Mouse (Mus musculus): ENCODE results near the gene Mrpl34. TPM values are rescaled to one million over a fixed set of nuclear protein-coding genes. Genes with fewer than 3 reads are reported as not detected.

Mrpl34 gene
- total and polyA plus RNA-seq, 2 experiments from 2014 or later: 188 to 284 TPM

- H3K4me3 ChIP-seq (ENCODE audit: low read depth, low read length): no peak overlapping the region
- no peak for ATAC-seq (ENCODE audit: insufficient read depth, low read depth)
- no peaks in the 10 kb centered on the region for H3K9me3 ChIP-seq (replicated peaks; ENCODE audit: control insufficient read depth, low read length)
- H3K27ac ChIP-seq (ENCODE audit: low read depth): no peak overlapping the region
- 87% methylated on average over 8 of the region's 8 CpGs for WGBS
- no peak overlapping the region for H3K9ac ChIP-seq (replicated peaks; ENCODE audit: low read depth, low read length)
- peaks cover 13% of the 10 kb centered on the region for H3K4me1 ChIP-seq (ENCODE audit: control insufficient read depth, insufficient read depth)
- peaks cover 37% of the 10 kb centered on the region for H3K36me3 ChIP-seq (replicated peaks; ENCODE audit: control insufficient read depth, insufficient read depth, low read length)
- TF ChIP-seq EP300 (IDR thresholded peaks at IDR 0.05; ENCODE audit: low read depth) (no peak), CTCF (IDR thresholded peaks at IDR 0.05; ENCODE audit: low read depth) (no peak)
- no peak for DNase-seq (ENCODE audit: low spot score)
- no peaks in the 10 kb centered on the region for H3K27me3 ChIP-seq (ENCODE audit: control insufficient read depth, insufficient read depth, low read length)
- H3K4me2 ChIP-seq (ENCODE audit: low read depth, low read length): no peak overlapping the region
Measured at GRCm38 (mm10) chr8:71472601-71473386, 8.0 kb downstream of the Mrpl34 start.

DNA sequence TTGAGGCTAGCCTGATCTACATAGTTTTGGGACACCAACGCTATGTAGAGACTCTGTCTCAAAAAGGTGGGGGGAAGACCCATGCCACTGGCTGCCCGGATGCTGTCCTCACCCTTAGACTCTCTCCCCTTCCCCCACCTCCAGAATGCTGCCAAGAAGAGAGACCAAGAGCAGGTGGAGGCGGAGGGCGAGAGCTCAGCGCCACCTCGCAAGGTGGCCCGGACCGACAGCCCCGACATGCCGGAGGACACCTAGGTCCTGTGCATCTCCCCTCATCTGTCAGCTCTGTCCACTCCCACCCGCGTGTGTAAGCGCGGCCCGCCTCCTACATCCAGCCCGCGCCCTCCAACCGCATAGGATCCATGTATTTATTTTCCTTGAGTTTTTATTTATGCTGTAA lies 9.6 kb downstream of the Mrpl34 start:
- H3K4me3 ChIP-seq (ENCODE audit: low read depth, low read length): no peak overlapping the region
- H3K9me3 ChIP-seq (replicated peaks; ENCODE audit: control insufficient read depth, low read length): no peaks in the 10 kb centered on the region
- peaks cover 13% of the 10 kb centered on the region for H3K4me1 ChIP-seq (ENCODE audit: control insufficient read depth, insufficient read depth)
- peaks cover 41% of the 10 kb centered on the region for H3K36me3 ChIP-seq (replicated peaks; ENCODE audit: control insufficient read depth, insufficient read depth, low read length)
- WGBS: 89% methylated on average over 18 of the region's 18 CpGs
- H3K27ac ChIP-seq (ENCODE audit: low read depth): no peak overlapping the region
- TF ChIP-seq CTCF (IDR thresholded peaks at IDR 0.05; ENCODE audit: low read depth) (no peak), EP300 (IDR thresholded peaks at IDR 0.05; ENCODE audit: low read depth) (no peak)
- H3K9ac ChIP-seq (replicated peaks; ENCODE audit: low read depth, low read length): no peak overlapping the region
- no peak overlapping the region for H3K4me2 ChIP-seq (ENCODE audit: low read depth, low read length)
- H3K27me3 ChIP-seq (ENCODE audit: control insufficient read depth, insufficient read depth, low read length): no peaks in the 10 kb centered on the region
- no peak for ATAC-seq (ENCODE audit: insufficient read depth, low read depth)
- no peak for DNase-seq (ENCODE audit: low spot score)

GRCm38 (mm10) chr8:71474785-71475701 lies 10.3 kb downstream of the Mrpl34 start:
- Histone ChIP-seq H3K4me1 (ENCODE audit: control insufficient read depth, insufficient read depth) (peaks cover 7% of the 10 kb centered on the region; the same call in 1 of the 2 replicates), H3K27me3 (ENCODE audit: control insufficient read depth, insufficient read depth, low read length) (no peaks in the 10 kb centered on the region), H3K36me3 (replicated peaks; ENCODE audit: control insufficient read depth, insufficient read depth, low read length) (peaks cover 42% of the 10 kb centered on the region), H3K9me3 (replicated peaks; ENCODE audit: control insufficient read depth, low read length) (no peaks in the 10 kb centered on the region), H3K9ac (replicated peaks; ENCODE audit: low read depth, low read length) (no peak overlapping the region), H3K4me3 (ENCODE audit: low read depth, low read length) (no peak overlapping the region), H3K4me2 (ENCODE audit: low read depth, low read length) (no peak overlapping the region), H3K27ac (ENCODE audit: low read depth) (no peak overlapping the region)
- WGBS: 90% methylated on average over 25 of the region's 25 CpGs
- no peak for ATAC-seq (ENCODE audit: insufficient read depth, low read depth)
- no peak for DNase-seq (ENCODE audit: low spot score)
- TF ChIP-seq EP300 (IDR thresholded peaks at IDR 0.05; ENCODE audit: low read depth): no peak
- no peak for TF ChIP-seq CTCF (IDR thresholded peaks at IDR 0.05; ENCODE audit: low read depth)

DNA sequence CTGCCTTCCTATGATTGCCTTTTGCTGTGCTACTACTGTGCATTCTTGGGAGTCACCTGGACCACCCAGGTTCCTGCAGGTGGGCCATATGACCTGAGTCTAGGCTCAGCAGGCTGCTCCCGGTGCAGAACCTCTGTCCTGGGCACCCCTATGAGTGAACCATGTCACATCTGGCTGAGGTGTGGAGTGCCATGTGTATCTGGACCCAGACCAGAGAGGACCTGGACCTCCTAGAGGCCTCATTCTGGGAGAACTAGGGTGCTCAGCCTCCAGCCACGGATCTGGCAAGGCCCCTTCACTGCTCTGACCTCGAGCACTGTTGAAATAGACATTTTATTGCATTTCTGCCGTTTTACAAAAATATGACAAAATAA lies 10.9 kb downstream of the Mrpl34 start:
- Histone ChIP-seq H3K4me1 (ENCODE audit: control insufficient read depth, insufficient read depth) (0 out of 2 replicates have a peak, but pooled peaks cover 4% of the 10 kb centered on the region), H3K4me3 (ENCODE audit: low read depth, low read length) (peak overlapping the region; percentile 66), H3K27ac (ENCODE audit: low read depth) (peak overlapping the region; percentile 87), H3K9me3 (replicated peaks; ENCODE audit: control insufficient read depth, low read length) (no peaks in the 10 kb centered on the region), H3K4me2 (ENCODE audit: low read depth, low read length) (peak overlapping the region; percentile 92), H3K36me3 (replicated peaks; ENCODE audit: control insufficient read depth, insufficient read depth, low read length) (peaks cover 46% of the 10 kb centered on the region), H3K27me3 (ENCODE audit: control insufficient read depth, insufficient read depth, low read length) (no peaks in the 10 kb centered on the region), H3K9ac (replicated peaks; ENCODE audit: low read depth, low read length) (peak overlapping the region; percentile 73; the same call in 1 of the 2 replicates)
- ATAC-seq (ENCODE audit: insufficient read depth, low read depth) (no peak), DNase-seq (ENCODE audit: low spot score) (no peak)
- WGBS: 26% methylated on average over 4 of the region's 4 CpGs
- TF ChIP-seq EP300 (IDR thresholded peaks at IDR 0.05; ENCODE audit: low read depth): no peak
- no peak for TF ChIP-seq CTCF (IDR thresholded peaks at IDR 0.05; ENCODE audit: low read depth)

GRCm38 (mm10) chr8:71476099-71476940 lies 11.6 kb downstream of the Mrpl34 start:
- WGBS: under 1% methylated on average over 84 of the region's 121 CpGs
- TF ChIP-seq EP300 (IDR thresholded peaks at IDR 0.05; ENCODE audit: low read depth) (no peak), CTCF (IDR thresholded peaks at IDR 0.05; ENCODE audit: low read depth) (no peak; the same call in 1 of the 2 replicates)

More at GRCm38 (mm10) chr8:71476099-71476940, 11.6 kb downstream of the Mrpl34 start:
- DNase-seq (ENCODE audit: low spot score) (peak; percentile 58), ATAC-seq (ENCODE audit: insufficient read depth, low read depth) (peak; percentile 70)
- H3K36me3 ChIP-seq (replicated peaks; ENCODE audit: control insufficient read depth, insufficient read depth, low read length): peaks cover 45% of the 10 kb centered on the region
- H3K9me3 ChIP-seq (replicated peaks; ENCODE audit: control insufficient read depth, low read length): no peaks in the 10 kb centered on the region
- H3K4me2 ChIP-seq (ENCODE audit: low read depth, low read length): peak overlapping the region; percentile 92
- H3K27ac ChIP-seq (ENCODE audit: low read depth): peak overlapping the region; percentile 87
- H3K4me1 ChIP-seq (ENCODE audit: control insufficient read depth, insufficient read depth): 0 out of 2 replicates have a peak, but pooled peaks cover 4% of the 10 kb centered on the region
- H3K9ac ChIP-seq (replicated peaks; ENCODE audit: low read depth, low read length): peak overlapping the region; percentile 73
- peak overlapping the region; percentile 66 for H3K4me3 ChIP-seq (ENCODE audit: low read depth, low read length)
- H3K27me3 ChIP-seq (ENCODE audit: control insufficient read depth, insufficient read depth, low read length): no peaks in the 10 kb centered on the region
